Mouse (Mus musculus): ENCODE results near the gene Mrpl21.

Gene Mrpl21

GRCm38 (mm10) chr19:3282572-3283467 is at the start of gene Mrpl21, which contains the start of gene Ighmbp2:
Mrpl21 (plus strand) TSS chr19:3282901.
Ighmbp2 (minus strand) TSS chr19:3283017.
- DNase-seq = peak; percentile 76 to 81

DNA sequence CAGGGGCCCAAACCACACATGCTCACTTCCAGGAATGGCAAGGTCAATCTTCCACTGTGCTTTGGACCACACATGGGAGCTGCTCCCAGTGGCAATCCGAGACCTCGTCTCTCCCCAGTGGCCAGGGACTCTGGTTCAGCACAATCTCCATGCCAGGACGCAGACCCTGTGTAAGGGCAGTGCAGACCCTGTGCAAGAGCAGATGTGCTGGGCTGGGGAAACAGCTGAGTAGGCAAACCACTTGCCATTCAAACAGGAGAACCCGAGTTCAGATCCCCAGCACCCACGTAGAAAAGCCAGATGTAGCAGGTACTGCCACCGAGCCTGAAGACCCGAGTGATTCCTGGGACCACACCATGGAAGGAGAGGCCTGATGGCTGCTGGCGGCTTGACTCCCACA is 22.7 kb upstream of the Mrpl21 start:
- no peak for DNase-seq

GRCm38 (mm10) chr19:3260591-3260990 is 22.1 kb upstream of the Mrpl21 start:
- DNase-seq = no peak

- DNase-seq = no peak
Measured at GRCm38 (mm10) chr19:3261336-3261735, 21.4 kb upstream of the Mrpl21 start.

DNA sequence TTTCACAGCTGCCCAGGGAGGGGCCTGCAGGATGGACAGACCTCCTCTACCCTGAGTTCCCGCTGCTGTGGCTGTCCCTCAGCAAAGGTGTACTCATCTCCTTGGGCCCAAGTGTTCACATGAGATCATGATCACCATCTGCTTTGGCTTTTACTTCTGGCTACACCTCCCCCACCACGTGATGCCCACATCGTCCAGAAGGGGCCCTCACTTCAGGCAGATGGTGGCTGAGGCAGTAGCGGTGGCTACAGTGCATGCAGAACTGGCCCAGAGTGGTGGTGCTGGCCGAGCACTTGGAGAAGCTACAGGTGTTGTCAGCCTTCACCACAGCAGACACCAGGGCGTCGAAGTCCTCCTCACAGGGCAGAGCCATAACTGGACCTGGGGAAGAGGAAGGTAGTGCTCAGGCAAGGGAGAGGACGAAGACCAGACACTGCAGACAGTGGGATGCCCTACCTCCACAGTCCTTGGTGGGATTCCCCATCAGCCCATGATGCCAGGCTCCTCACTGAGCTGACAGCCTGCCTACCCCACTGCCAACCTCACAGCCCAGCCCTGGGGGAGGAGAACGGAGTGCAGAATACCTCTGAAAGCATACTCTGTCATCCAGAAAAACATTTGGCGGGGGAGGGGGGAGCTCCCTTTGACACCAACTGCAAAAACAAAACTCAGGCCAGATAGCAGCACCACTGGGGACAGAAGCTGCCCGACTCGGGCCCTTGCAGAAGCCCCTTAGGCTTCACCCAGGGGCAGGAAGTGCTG is 20.8 kb upstream of the Mrpl21 start:
- DNase-seq = no peak

GRCm38 (mm10) chr19:3264348-3264747 is 18.4 kb upstream of the Mrpl21 start:
- DNase-seq = no peak

GRCm38 (mm10) chr19:3265180-3265579 is 17.5 kb upstream of the Mrpl21 start:
- DNase-seq = no peak

DNA sequence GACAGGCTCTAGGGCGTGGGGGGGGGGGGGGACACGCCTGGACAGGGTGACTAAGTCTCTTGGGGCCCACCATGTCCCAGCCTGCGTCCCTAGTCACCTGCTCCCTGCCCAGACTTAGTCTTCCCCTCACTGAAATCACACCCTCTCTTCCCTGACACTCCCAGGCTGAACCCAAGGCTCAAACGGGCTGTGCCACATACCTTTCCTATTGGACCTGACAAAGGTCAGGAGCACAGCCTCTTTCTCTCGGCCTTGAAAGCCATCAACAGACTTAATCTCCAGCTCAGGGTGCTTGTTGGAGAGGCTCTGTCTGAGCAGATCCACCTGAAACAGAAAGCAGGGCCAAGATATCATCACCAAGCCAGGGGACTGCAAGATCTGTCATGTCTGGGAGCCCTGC is 16.6 kb upstream of the Mrpl21 start:
- no peak for DNase-seq

- DNase-seq = no peak
Measured at GRCm38 (mm10) chr19:3266676-3267075, 16.0 kb upstream of the Mrpl21 start.

GRCm38 (mm10) chr19:3267340-3267739 is 15.4 kb upstream of the Mrpl21 start:
- no peak for DNase-seq

GRCm38 (mm10) chr19:3268218-3268980 is 14.3 kb upstream of the Mrpl21 start:
- no peak for DNase-seq

DNA sequence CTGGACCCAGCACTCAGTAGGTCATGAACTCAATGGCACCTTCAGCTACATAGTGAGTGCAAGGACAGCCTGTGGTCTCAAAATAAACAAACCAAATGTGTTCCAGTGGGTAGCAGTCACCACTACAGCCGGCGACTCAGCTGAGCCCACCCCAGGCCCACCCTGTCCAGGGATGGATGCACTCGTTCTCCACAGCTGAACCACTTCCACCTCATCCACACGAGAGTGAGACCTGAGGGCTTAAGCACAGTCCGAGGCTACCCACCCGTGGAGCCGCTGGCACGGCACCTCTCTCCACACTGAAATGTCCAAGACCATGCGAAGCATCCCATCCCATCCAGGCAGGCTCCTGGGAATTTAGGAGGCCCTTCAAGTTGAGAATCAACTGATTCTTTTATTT is 13.4 kb upstream of the Mrpl21 start:
- DNase-seq = no peak

DNA sequence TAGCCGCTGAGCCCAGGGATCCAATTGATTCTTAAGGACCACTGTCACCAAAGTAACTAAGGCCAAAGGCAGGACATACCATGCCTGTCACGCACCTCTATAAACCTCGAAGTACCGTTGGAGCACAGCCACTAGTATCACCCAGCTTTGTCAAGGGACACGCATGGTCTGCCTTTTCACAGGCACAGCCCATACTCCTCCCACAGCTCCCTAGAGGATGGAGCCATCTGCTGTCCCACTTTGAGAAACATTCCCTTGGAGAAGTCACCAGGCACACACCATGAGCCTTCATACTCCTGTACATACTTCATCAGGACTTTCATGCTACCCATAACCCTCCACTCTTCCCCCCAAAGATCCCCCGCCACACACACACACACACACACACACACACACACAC is 12.9 kb upstream of the Mrpl21 start:
- DNase-seq = no peak

DNA sequence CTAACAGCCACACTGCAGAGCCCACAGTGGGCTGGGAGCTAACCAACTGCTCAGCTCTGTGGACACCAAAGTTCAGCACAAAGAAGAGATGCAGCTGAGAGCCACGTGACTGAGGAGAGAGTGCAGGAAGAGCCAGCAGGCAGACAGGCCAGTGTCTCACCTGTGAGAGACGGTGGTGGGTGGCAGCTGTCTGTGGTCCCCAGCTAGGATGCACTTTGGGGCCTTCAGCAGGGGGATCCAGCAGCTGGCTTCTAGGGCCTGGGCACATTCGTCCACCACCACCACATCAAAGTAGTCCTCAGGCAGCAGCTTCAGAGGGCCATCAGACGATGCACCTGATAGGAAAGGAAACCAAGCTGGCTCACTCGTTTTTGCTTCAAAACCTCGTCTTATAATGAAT is 11.3 kb upstream of the Mrpl21 start:
- DNase-seq = no peak

DNA sequence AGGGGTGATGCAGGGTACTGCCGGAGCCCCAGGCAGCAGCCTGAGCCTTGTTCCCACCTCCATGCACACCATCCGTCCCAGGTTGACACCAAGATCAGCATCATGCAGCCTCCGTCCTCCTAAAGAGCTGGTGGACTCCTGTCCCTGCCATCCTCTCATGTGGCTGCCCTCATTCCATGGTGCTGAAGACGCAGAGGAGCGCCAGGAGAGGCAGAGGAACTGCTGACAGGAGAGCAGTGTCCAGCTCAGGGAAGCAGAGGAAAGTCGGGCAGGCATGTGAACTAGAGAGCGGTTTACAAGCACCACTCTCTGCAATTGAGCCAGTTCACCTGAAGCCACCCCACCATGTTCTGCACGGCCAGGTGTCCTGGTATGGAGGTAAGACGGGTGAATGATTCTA is 9.4 kb upstream of the Mrpl21 start:
- DNase-seq = no peak

DNA sequence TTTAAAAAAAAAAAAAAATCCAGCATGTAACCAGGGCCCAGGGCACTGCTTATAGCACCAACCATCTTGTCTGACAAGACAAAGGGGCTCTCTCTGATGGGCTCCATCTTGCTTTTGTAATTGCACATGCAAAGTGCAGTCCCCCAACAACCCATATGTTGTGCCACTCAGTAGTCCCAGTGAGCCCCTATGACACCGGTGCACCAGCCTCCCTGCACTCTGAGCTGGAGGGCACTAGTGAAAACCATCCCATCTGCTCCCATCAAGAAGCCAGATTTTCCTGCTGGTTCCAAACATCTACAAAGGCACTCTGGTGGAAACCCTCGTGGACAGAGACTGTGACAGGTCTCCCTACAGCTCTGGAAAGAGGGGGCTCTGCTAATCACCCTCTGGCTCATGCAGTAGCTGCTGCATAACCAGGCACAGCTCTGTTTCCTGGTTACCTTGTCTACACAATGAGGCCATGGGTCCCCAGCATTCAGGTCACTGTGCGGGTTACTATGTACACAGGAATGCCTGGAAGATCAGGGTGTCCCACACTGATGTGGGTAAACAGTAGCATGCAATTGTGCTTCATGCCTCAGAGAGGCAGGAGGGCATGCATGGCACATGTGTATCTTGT is 6.8 kb upstream of the Mrpl21 start:
- DNase-seq = no peak

DNA sequence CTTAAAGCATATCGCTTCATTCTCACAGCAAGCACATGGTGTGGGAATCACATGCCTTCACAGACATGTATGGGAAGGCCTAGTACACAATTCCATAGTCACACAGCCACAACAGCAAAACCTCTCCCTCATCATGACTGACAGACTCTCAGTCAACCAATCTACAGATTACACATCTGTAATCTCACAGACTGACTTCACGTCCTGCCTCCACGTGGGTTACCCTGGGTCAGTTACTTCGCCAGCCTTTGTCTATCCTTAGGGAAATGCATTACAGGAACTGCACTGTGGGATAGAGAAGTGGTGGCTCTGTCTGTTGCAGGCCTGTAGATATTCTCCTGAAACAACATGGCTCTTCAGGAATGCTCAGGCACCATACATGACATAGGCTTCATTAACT is 815 bp upstream of the Mrpl21 start:
- DNase-seq = no peak

GRCm38 (mm10) chr19:3289006-3289405 is 6.3 kb downstream of the Mrpl21 start:
- DNase-seq = no peak

DNA sequence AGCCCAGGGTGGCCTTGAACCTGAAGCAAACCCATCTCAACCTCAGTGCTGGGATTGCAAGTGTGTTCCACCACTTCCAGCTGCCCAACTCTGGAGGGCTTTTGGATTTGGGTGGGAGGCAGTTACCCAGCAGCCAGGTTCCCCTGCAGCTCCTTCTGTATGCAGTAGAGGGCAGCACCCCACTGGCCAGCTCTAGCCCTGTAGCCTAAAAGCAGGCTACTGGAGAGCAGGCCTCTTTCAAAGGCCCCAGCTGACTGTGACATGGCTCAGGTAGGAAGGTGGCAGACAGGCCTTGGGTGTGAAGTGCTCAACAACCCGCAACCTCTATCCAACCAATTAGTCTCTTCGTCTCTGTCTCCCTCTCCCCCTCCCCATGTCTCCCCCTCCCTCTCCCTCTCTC is 9.3 kb downstream of the Mrpl21 start:
- DNase-seq = peak; percentile 53 to 61

DNA sequence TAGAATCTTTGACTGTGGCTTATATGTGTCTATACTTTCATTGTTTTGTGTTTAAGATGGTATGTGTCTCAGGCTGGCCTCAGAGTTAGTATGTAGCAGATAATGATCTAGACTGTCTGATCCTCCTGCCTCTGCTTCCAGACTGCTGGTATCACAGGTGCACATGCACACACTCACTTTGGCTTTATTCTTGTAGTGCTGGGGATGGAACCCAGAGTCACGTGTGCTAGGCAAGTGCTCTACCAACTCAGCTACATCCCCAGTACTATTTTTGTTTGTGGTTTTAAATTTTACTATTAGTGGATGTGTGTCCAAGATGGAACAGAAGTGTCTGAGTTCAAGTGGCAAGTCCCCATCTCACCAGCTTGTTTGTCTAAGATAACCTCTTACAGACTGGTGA is 10.3 kb downstream of the Mrpl21 start:
- DNase-seq = no peak

- no peak for DNase-seq
Measured at GRCm38 (mm10) chr19:3295245-3295644, 12.5 kb downstream of the Mrpl21 start.

- DNase-seq = no peak
Measured at GRCm38 (mm10) chr19:3297034-3297433, 14.3 kb downstream of the Mrpl21 start.

DNA sequence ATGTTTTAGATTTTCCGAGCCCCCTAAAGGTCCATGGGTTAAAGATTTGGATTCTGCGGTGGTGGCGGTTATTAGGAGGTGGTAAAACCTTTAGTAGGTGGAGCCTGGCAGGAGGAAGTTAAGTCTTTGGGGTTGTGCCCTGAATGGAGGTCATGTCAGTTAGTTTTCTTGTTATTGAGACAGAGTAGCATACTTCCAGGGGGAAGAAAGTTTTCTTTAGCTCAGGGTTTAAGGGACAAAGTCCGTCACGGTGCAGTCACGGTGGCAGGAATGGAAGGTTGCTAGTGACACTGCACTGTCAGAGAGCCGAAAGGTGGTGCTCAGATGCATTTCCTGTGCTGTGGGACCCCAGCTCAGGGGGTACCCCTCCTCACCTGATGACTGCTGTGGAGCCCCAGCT is 15.1 kb downstream of the Mrpl21 start:
- DNase-seq = no peak

Measured in thymus, postnatal 36 days (tissue).